ENCODE assay signal across 23 mouse cellular contexts in genomic region chr3:146661001-146661400, GRCm38 (mm10). TPM values are rescaled to one million over a fixed set of nuclear protein-coding genes. Genes with fewer than 3 reads are reported as not detected.
"Had no signal": no experiment of that assay in that cellular context is flagged by ENCODE, and none has a peak within 500 bp of the region (broad histone marks: within the 10 kb centered on the region; RNA-seq: fewer than 3 reads in every experiment).

No protein-coding gene starts in this region.

- DNase-seq: kidney, adult 2 months; kidney, postnatal 14 days; left cerebral cortex, postnatal 4 days; lung, adult 18-20 months; lung, postnatal 4 days; thymus, postnatal 36 days had no signal

- H3K4me1 ChIP-seq: kidney, embryonic 15.5 days; limb, embryonic 13.5 days; midbrain, embryonic 15.5 days; neural tube, embryonic 12.5 days; stomach, embryonic 15.5 days had no signal

- H3K27ac ChIP-seq: kidney, embryonic 15.5 days; limb, embryonic 13.5 days; liver, embryonic 14.5 days; midbrain, embryonic 15.5 days; neural tube, embryonic 12.5 days; stomach, embryonic 15.5 days had no signal

- H3K4me3 ChIP-seq: kidney, embryonic 15.5 days; limb, embryonic 13.5 days; megakaryocyte, embryonic 14.5 days; midbrain, embryonic 15.5 days; neural tube, embryonic 12.5 days; stomach, embryonic 15.5 days had no signal

RNA-seq across cellular contexts. Expression of gene 4930503B20Rik, which starts 9.9 kb away (rescaled TPM):
- total RNA-seq: layer of hippocampus, postnatal 14 days; left cerebral cortex, adult 18-20 months; left cerebral cortex, postnatal 10 days; liver, adult 2 months had no signal
- polyA plus RNA-seq: kidney, adult 2 months; kidney, embryonic 15.5 days; large intestine, adult 2 months; limb, embryonic 13.5 days; liver, adult 2 months; liver, embryonic 14.5 days; lung, embryonic 16.5 days; midbrain, embryonic 11.5 days; midbrain, embryonic 15.5 days; neural tube, embryonic 12.5 days; spleen, adult 2 months; stomach, embryonic 15.5 days; thymus, postnatal 0 days had no signal

RNA-seq across cellular contexts. Expression of gene Samd13, which starts 24.4 kb away (rescaled TPM):
- total RNA-seq: layer of hippocampus, postnatal 14 days; liver, adult 2 months; neutrophil, adult 5-6 weeks had no signal
- polyA plus RNA-seq: liver, adult 2 months had no signal

RNA-seq across cellular contexts. Expression of gene Dnase2b, which starts 45.6 kb away (rescaled TPM):
- total RNA-seq: layer of hippocampus, postnatal 14 days; left cerebral cortex, adult 18-20 months; left cerebral cortex, postnatal 10 days; left cerebral cortex, postnatal 4 days; neutrophil, adult 5-6 weeks had no signal
- polyA plus RNA-seq: kidney, adult 2 months; large intestine, adult 2 months; limb, embryonic 13.5 days; lung, embryonic 16.5 days; midbrain, embryonic 11.5 days; midbrain, embryonic 15.5 days; neural tube, embryonic 12.5 days; spleen, adult 2 months had no signal
